Mouse (Mus musculus): ENCODE results near the gene Slc35b4. TPM values are rescaled to one million over a fixed set of nuclear protein-coding genes. Genes with fewer than 3 reads are reported as not detected.

The Slc35b4 gene
- polyA plus RNA-seq, 1 experiment from 2014 or later = 60.4 TPM

GRCm38 (mm10) chr6:34194981-34195380 is 18.1 kb upstream of the Slc35b4 start:
- Histone ChIP-seq H3K36me3 (ENCODE audit: insufficient read depth, low read length) (no peaks in the 10 kb centered on the region), H3K27me3 (ENCODE audit: insufficient read depth, low read length) (no peaks in the 10 kb centered on the region), H3K4me2 (ENCODE audit: low read length) (no peak overlapping the region), H3K4me3 (replicated peaks; ENCODE audit: low read depth, low read length) (no peak overlapping the region), H3K9me3 (replicated peaks; ENCODE audit: low read length) (no peaks in the 10 kb centered on the region), H3K4me1 (replicated peaks; ENCODE audit: insufficient read depth, low read length) (no peaks in the 10 kb centered on the region), H3K27ac (no peak overlapping the region), H3K9ac (ENCODE audit: low read depth, low read length) (no peak overlapping the region)
- no peak for DNase-seq (ENCODE audit: low spot score)
- 92% methylated on average over 1 of the region's 1 CpGs for WGBS
- no peak for ATAC-seq (replicated peaks; ENCODE audit: low FRiP score, low read depth)
- peak; percentile 33 for TF ChIP-seq CTCF (IDR thresholded peaks at IDR 0.05; ENCODE audit: low read depth)

GRCm38 (mm10) chr6:34193708-34194475 is 17.0 kb upstream of the Slc35b4 start:
- Histone ChIP-seq H3K4me2 (ENCODE audit: low read length) (no peak overlapping the region), H3K36me3 (ENCODE audit: insufficient read depth, low read length) (no peaks in the 10 kb centered on the region), H3K27ac (no peak overlapping the region), H3K4me3 (replicated peaks; ENCODE audit: low read depth, low read length) (no peak overlapping the region), H3K4me1 (replicated peaks; ENCODE audit: insufficient read depth, low read length) (no peaks in the 10 kb centered on the region), H3K9me3 (replicated peaks; ENCODE audit: low read length) (no peaks in the 10 kb centered on the region), H3K9ac (ENCODE audit: low read depth, low read length) (no peak overlapping the region), H3K27me3 (ENCODE audit: insufficient read depth, low read length) (no peaks in the 10 kb centered on the region)
- 54% methylated on average over 12 of the region's 12 CpGs for WGBS
- TF ChIP-seq CTCF (IDR thresholded peaks at IDR 0.05; ENCODE audit: low read depth) = peak; percentile 95
- ATAC-seq (replicated peaks; ENCODE audit: low FRiP score, low read depth) (peak; percentile 75), DNase-seq (ENCODE audit: low spot score) (peak; percentile 88)

- Histone ChIP-seq H3K4me1 (replicated peaks; ENCODE audit: insufficient read depth, low read length) (no peaks in the 10 kb centered on the region), H3K27me3 (ENCODE audit: insufficient read depth, low read length) (no peaks in the 10 kb centered on the region), H3K9me3 (replicated peaks; ENCODE audit: low read length) (no peaks in the 10 kb centered on the region), H3K4me3 (replicated peaks; ENCODE audit: low read depth, low read length) (no peak overlapping the region), H3K27ac (no peak overlapping the region), H3K4me2 (ENCODE audit: low read length) (no peak overlapping the region), H3K9ac (ENCODE audit: low read depth, low read length) (no peak overlapping the region), H3K36me3 (ENCODE audit: insufficient read depth, low read length) (no peaks in the 10 kb centered on the region)
- TF ChIP-seq CTCF (IDR thresholded peaks at IDR 0.05; ENCODE audit: low read depth) = no peak
- ATAC-seq (replicated peaks; ENCODE audit: low FRiP score, low read depth) = no peak
- DNase-seq (ENCODE audit: low spot score) = no peak
- 85% methylated on average over 8 of the region's 8 CpGs for WGBS
Measured at GRCm38 (mm10) chr6:34191401-34191800, 14.5 kb upstream of the Slc35b4 start.

GRCm38 (mm10) chr6:34189494-34189893 is 12.6 kb upstream of the Slc35b4 start:
- Histone ChIP-seq H3K4me2 (ENCODE audit: low read length) (no peak overlapping the region), H3K9me3 (replicated peaks; ENCODE audit: low read length) (no peaks in the 10 kb centered on the region), H3K27me3 (ENCODE audit: insufficient read depth, low read length) (no peaks in the 10 kb centered on the region), H3K36me3 (ENCODE audit: insufficient read depth, low read length) (no peaks in the 10 kb centered on the region), H3K4me1 (replicated peaks; ENCODE audit: insufficient read depth, low read length) (no peaks in the 10 kb centered on the region), H3K4me3 (replicated peaks; ENCODE audit: low read depth, low read length) (no peak overlapping the region), H3K27ac (no peak overlapping the region), H3K9ac (ENCODE audit: low read depth, low read length) (no peak overlapping the region)
- DNase-seq (ENCODE audit: low spot score) (no peak), ATAC-seq (replicated peaks; ENCODE audit: low FRiP score, low read depth) (no peak)
- WGBS = 87% methylated on average over 3 of the region's 3 CpGs
- no peak for TF ChIP-seq CTCF (IDR thresholded peaks at IDR 0.05; ENCODE audit: low read depth)

GRCm38 (mm10) chr6:34187986-34188599 is 11.2 kb upstream of the Slc35b4 start:
- Histone ChIP-seq H3K9ac (ENCODE audit: low read depth, low read length) (no peak overlapping the region), H3K4me2 (ENCODE audit: low read length) (no peak overlapping the region), H3K36me3 (ENCODE audit: insufficient read depth, low read length) (no peaks in the 10 kb centered on the region), H3K4me1 (replicated peaks; ENCODE audit: insufficient read depth, low read length) (no peaks in the 10 kb centered on the region), H3K4me3 (replicated peaks; ENCODE audit: low read depth, low read length) (no peak overlapping the region), H3K27me3 (ENCODE audit: insufficient read depth, low read length) (no peaks in the 10 kb centered on the region), H3K9me3 (replicated peaks; ENCODE audit: low read length) (no peaks in the 10 kb centered on the region), H3K27ac (no peak overlapping the region; the same call in 1 of the 2 replicates)
- WGBS = 41% methylated on average over 7 of the region's 7 CpGs
- TF ChIP-seq CTCF (IDR thresholded peaks at IDR 0.05; ENCODE audit: low read depth) = no peak
- ATAC-seq (replicated peaks; ENCODE audit: low FRiP score, low read depth) = no peak
- peak; percentile 54 for DNase-seq (ENCODE audit: low spot score)

- WGBS = 52% methylated on average over 2 of the region's 2 CpGs
- no peak for TF ChIP-seq CTCF (IDR thresholded peaks at IDR 0.05; ENCODE audit: low read depth)
Measured at GRCm38 (mm10) chr6:34187273-34187863, 10.5 kb upstream of the Slc35b4 start.

More at GRCm38 (mm10) chr6:34187273-34187863, 10.5 kb upstream of the Slc35b4 start:
- Histone ChIP-seq H3K27me3 (ENCODE audit: insufficient read depth, low read length) (no peaks in the 10 kb centered on the region), H3K36me3 (ENCODE audit: insufficient read depth, low read length) (no peaks in the 10 kb centered on the region), H3K4me3 (replicated peaks; ENCODE audit: low read depth, low read length) (no peak overlapping the region), H3K4me2 (ENCODE audit: low read length) (no peak overlapping the region), H3K9ac (ENCODE audit: low read depth, low read length) (no peak overlapping the region), H3K4me1 (replicated peaks; ENCODE audit: insufficient read depth, low read length) (no peaks in the 10 kb centered on the region), H3K9me3 (replicated peaks; ENCODE audit: low read length) (no peaks in the 10 kb centered on the region), H3K27ac (no peak overlapping the region)
- DNase-seq (ENCODE audit: low spot score) (no peak), ATAC-seq (replicated peaks; ENCODE audit: low FRiP score, low read depth) (no peak)

Data from kidney, postnatal 0 days (tissue).